Mouse (Mus musculus): ENCODE data around the gene Slc29a4. TPM values are rescaled to one million over a fixed set of nuclear protein-coding genes. Genes with fewer than 3 reads are reported as not detected.

Gene Slc29a4
- polyA plus RNA-seq, 1 experiment from 2014 or later: 58.5 TPM

Other genes starting within 250 kb of the Slc29a4 start
- gene Ap5z1, start 228.6 kb upstream of the Slc29a4 start, polyA plus RNA-seq (2016; fragmentation: Nextera tagmentation; extraction: Ambion mirVana): 14.9 and 15.6 TPM in 2 replicates
- gene Papolb, start 162.4 kb upstream of the Slc29a4 start, polyA plus RNA-seq (2016; fragmentation: Nextera tagmentation; extraction: Ambion mirVana): 0.32 and 0.36 TPM in 2 replicates
- gene Radil, start 141.4 kb upstream of the Slc29a4 start, polyA plus RNA-seq (2016; fragmentation: Nextera tagmentation; extraction: Ambion mirVana): 7.5 and 8.5 TPM in 2 replicates
- gene Mmd2, start 83.7 kb upstream of the Slc29a4 start, polyA plus RNA-seq (2016; fragmentation: Nextera tagmentation; extraction: Ambion mirVana): 12.0 and 12.2 TPM in 2 replicates
- gene Wipi2, start 64.8 kb upstream of the Slc29a4 start, polyA plus RNA-seq (2016; fragmentation: Nextera tagmentation; extraction: Ambion mirVana): 63.8 and 64.8 TPM in 2 replicates
- gene Tnrc18, start 125.2 kb downstream of the Slc29a4 start, polyA plus RNA-seq (2016; fragmentation: Nextera tagmentation; extraction: Ambion mirVana): 72.8 and 73.7 TPM in 2 replicates
- 24.6 and 26.9 TPM in 2 replicates for gene Fbxl18, start 202.9 kb downstream of the Slc29a4 start, polyA plus RNA-seq (2016; fragmentation: Nextera tagmentation; extraction: Ambion mirVana)
- gene Actb, start 214.2 kb downstream of the Slc29a4 start, polyA plus RNA-seq (2016; fragmentation: Nextera tagmentation; extraction: Ambion mirVana): 14,392 and 16,600 TPM in 2 replicates

Measured in hindbrain, embryonic 12.5 days (tissue).